Mouse (Mus musculus) megakaryocyte, embryonic 14.5 days (primary cell): Measurements from ENCODE around the gene Fam122a.

Experiments used
- FLI1 ChIP-seq: IDR thresholded peaks from 2 replicates; pipeline ENCODE4 v1.6.1; 2012; ENCODE audit warnings: low read length, inconsistent platforms, mixed read lengths
- GATA1 ChIP-seq: IDR thresholded peaks from 3 replicates; pipeline ENCODE4 v1.6.1; 2012; ENCODE audit warnings: mixed read lengths, low read length, inconsistent platforms, borderline replicate concordance

DNA sequence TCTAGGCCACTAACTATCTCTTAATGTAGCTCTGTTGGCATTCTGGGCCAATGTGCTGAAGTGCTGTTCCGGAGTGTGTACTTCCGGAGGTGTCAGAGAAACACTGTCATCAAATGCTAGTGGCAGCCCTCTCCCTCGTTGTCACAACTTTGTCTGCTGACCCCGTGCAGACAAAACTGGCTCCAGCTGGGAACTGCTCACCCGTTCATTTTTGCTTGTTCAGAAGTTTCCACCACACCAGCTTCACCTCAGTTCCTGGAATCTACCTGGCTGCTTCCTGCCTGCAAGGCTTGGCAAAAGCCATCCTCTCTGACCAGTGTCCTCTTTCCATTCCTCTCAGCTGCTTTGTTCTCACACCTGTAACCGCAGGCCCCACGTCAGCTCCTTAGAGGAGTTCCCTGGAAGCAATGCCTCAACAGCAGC is 50.4 kb downstream of the Fam122a start:
- TF ChIP-seq GATA1 (no peak), FLI1 (no peak)
